8 mouse cellular contexts compared by ENCODE assay signal in genomic region chr16:92761968-92762521, GRCm38 (mm10).
A peak's percentile ranks its signal among the peaks of the same experiment; 100 is the strongest.
DNase-seq lines count a peak whose midpoint lies in the region; ATAC-seq and TF ChIP-seq lines count a peak whose summit lies in the region.

No protein-coding gene starts in this region.

- DNase-seq in adrenal gland, postnatal 14 days, result peak; percentile 28
- no peak for DNase-seq in adrenal gland, adult 18-20 months (ENCODE audit: low spot score in 2 of 2)
- peak; percentile 36 for DNase-seq in layer of hippocampus, adult 9-11 months
- no peak for DNase-seq in layer of hippocampus, postnatal 25 days (ENCODE audit: extremely low spot score in 1 of 2, low spot score in 1 of 2)
- DNase-seq in cerebellum, postnatal 10 days, result peak; percentile 75 to 81
- DNase-seq in lung, postnatal 0 days (ENCODE audit: low spot score), result peak; percentile 56
- DNase-seq in urinary bladder, postnatal 10 days (ENCODE audit: low spot score), result no peak
- no peak for DNase-seq in adrenal gland, postnatal 4 days (ENCODE audit: low spot score in 2 of 2)

- no peaks in the 10 kb centered on the region for H3K27me3 ChIP-seq in lung, postnatal 0 days (replicated peaks; ENCODE audit: insufficient read depth, low read length)

- peak; percentile 30; the same call in 1 of the 2 replicates for TF ChIP-seq EP300 in lung, postnatal 0 days (IDR thresholded peaks at IDR 0.05)

- WGBS in lung, postnatal 0 days, result 41% methylated on average over 15 of the region's 15 CpGs

- H3K9me3 ChIP-seq in lung, postnatal 0 days (ENCODE audit: low read length), result no peaks in the 10 kb centered on the region

- H3K4me1 ChIP-seq in lung, postnatal 0 days (ENCODE audit: insufficient read depth, low read depth, low read length), result no peaks in the 10 kb centered on the region

- TF ChIP-seq CTCF in lung, postnatal 0 days (IDR thresholded peaks at IDR 0.05), result no peak

- H3K36me3 ChIP-seq in lung, postnatal 0 days (ENCODE audit: insufficient read depth, low read length), result no peaks in the 10 kb centered on the region

- H3K27ac ChIP-seq in lung, postnatal 0 days (ENCODE audit: low read length), result no peak overlapping the region

- no peak overlapping the region for H3K4me3 ChIP-seq in lung, postnatal 0 days (ENCODE audit: low read depth, low read length)

- ATAC-seq in lung, postnatal 0 days, result peak; percentile 37; the same call in 1 of the 2 replicates

- no peak overlapping the region for H3K9ac ChIP-seq in lung, postnatal 0 days (replicated peaks; ENCODE audit: low read depth)

- no peak overlapping the region for H3K4me2 ChIP-seq in lung, postnatal 0 days (replicated peaks; ENCODE audit: low read depth, low read length)

Comparison
In these comparisons a context has a peak if more than half of its experiments do, and no peak if none do; other contexts are left out.
1. DNase-seq: peak in adrenal gland, postnatal 14 days (single experiment), layer of hippocampus, adult 9-11 months (single experiment), cerebellum, postnatal 10 days (2 of 2) and lung, postnatal 0 days (single experiment); none in adrenal gland, adult 18-20 months (0 of 2), layer of hippocampus, postnatal 25 days (0 of 2), urinary bladder, postnatal 10 days (single experiment) and adrenal gland, postnatal 4 days (0 of 2).